Mouse (Mus musculus) hindbrain, embryonic 14.5 days (tissue): ENCODE measurements around the gene Ankrd28. TPM values are rescaled to one million over a fixed set of nuclear protein-coding genes. Genes with fewer than 3 reads are reported as not detected.

Source experiments
- ATAC-seq: fragments of 200-750 bp; cut with Nextera tagmentation; 2 replicates; pipeline ENCODE4 v1.8.0; 2017; ENCODE audit warnings: moderate number of reproducible peaks, mild to moderate bottlenecking, moderate TSS enrichment, moderate library complexity; ENCODE audit not compliant: low FRiP score
- DNase-seq: peaks from one replicate; pipeline ENCODE4 v3.0.0-alpha.2; 2015; ENCODE audit warnings: low spot score
- H3K27ac ChIP-seq: fragments of 300-500 bp; sonication (generic); 2 replicates; pipeline ENCODE4 v1.5.1; 2014; ENCODE audit warnings: mild to moderate bottlenecking, moderate library complexity
- H3K27me3 ChIP-seq: fragments of 300-500 bp; sonication (generic); 2 replicates; pipeline ENCODE4 v1.6.1; 2014; ENCODE audit warnings: mild to moderate bottlenecking, low read length, mixed read lengths; ENCODE audit not compliant: control insufficient read depth, insufficient read depth
- H3K36me3 ChIP-seq: fragments of 300-500 bp; sonication (generic); replicated peaks from 2 replicates; pipeline ENCODE4 v1.6.1; 2014; ENCODE audit not compliant: control insufficient read depth, insufficient read depth
- H3K4me1 ChIP-seq: fragments of 300-500 bp; sonication (generic); replicated peaks from 2 replicates; pipeline ENCODE4 v1.6.1; 2014; ENCODE audit warnings: antibody characterized with exemption, low read length, mixed read lengths; ENCODE audit not compliant: control insufficient read depth, insufficient read depth
- H3K4me2 ChIP-seq: fragments of 300-500 bp; sonication (generic); replicated peaks from 2 replicates; pipeline ENCODE4 v1.6.1; 2014; ENCODE audit warnings: mild to moderate bottlenecking, moderate library complexity
- H3K4me3 ChIP-seq: fragments of 300-500 bp; sonication (generic); replicated peaks from 2 replicates; pipeline ENCODE4 v1.5.1; 2014; ENCODE audit warnings: mild to moderate bottlenecking, low read length
- H3K9ac ChIP-seq: fragments of 300-500 bp; sonication (generic); 2 replicates; pipeline ENCODE4 v1.6.1; 2014
- H3K9me3 ChIP-seq: fragments of 300-500 bp; sonication (generic); 2 replicates; pipeline ENCODE4 v1.6.1; 2016; ENCODE audit warnings: low read length; ENCODE audit not compliant: control insufficient read depth
- WGBS: fragments of 180-500 bp; shearing (Covaris S2); extraction: QIAGEN DNeasy Blood & Tissue Kit; methylation state at CpG from one replicate; pipeline ENCODE4 v1.1.7; 2014; 5-methylcytosine and 5-hydroxymethylcytosine counted together
- polyA plus RNA-seq: library from polyadenylated mRNA; unstranded; fragments of >200 nt; fragmentation: Nextera tagmentation; extraction: Ambion mirVana; gene quantifications from 2 replicates; pipeline ENCODE4 v1.2.1, GENCODE M21; 2014

Gene Ankrd28
- polyA plus RNA-seq, 1 experiment from 2014 or later, result 15.3 TPM

GRCm38 (mm10) chr14:31800446-31800845 lies 30.0 kb downstream of the Ankrd28 start:
- Histone ChIP-seq H3K9me3 (no peaks in the 10 kb centered on the region), H3K27ac (no peak overlapping the region), H3K27me3 (no peaks in the 10 kb centered on the region), H3K4me3 (no peak overlapping the region), H3K9ac (no peak overlapping the region), H3K4me1 (no peaks in the 10 kb centered on the region), H3K36me3 (no peaks in the 10 kb centered on the region), H3K4me2 (no peak overlapping the region)
- ATAC-seq (no peak), DNase-seq (no peak)
- WGBS, result 90% methylated on average over 5 of the region's 5 CpGs

DNA sequence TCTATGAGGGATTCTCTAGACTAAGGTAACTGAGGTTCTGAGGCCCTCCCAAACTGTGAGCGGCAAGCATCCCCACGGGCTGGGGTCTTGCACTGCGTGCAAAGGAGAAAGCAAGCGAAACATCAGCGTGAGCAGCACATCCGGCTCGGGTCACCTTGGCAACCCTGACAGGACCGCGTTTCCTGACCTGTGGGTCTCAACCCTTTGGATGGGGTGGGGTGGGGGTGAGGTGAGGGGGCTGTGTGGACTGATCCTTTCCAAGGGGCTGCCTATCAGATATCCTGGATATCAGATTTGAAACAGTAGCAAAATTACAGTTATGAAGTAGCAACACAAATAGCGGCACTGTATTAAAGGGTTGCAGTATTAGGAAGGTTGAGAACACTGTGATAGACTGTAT lies 31.5 kb downstream of the Ankrd28 start:
- DNase-seq, result no peak
- Histone ChIP-seq H3K9ac (no peak overlapping the region), H3K4me2 (no peak overlapping the region), H3K9me3 (no peaks in the 10 kb centered on the region), H3K27ac (no peak overlapping the region), H3K36me3 (no peaks in the 10 kb centered on the region), H3K27me3 (no peaks in the 10 kb centered on the region), H3K4me3 (no peak overlapping the region), H3K4me1 (0 out of 2 replicates have a peak, but pooled peaks cover 4% of the 10 kb centered on the region)
- WGBS, result 56% methylated on average over 10 of the region's 10 CpGs
- ATAC-seq, result no peak

DNA sequence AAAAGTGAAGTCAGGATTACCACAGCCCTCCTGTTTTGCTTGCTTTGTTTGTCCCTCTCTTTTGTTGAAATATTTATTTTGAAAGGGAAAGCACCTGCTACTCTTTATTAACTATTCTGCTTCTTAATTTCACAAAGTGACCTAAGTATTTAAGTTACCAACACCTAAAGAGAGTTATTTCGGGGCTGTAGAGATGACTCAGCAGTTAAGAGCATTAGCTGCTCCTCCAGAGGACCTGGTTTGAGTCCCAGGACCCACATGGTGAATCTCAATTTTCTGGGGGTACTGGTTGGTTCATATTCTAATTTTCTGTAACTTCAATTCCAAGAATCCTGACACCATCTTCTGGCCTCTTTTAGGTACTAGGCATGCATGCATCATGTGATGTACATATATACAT lies 34.9 kb downstream of the Ankrd28 start:
- no peak overlapping the region for H3K27ac ChIP-seq
- H3K4me3 ChIP-seq, result no peak overlapping the region
- H3K4me2 ChIP-seq, result no peak overlapping the region
- H3K4me1 ChIP-seq, result 0 out of 2 replicates have a peak, but pooled peaks cover 4% of the 10 kb centered on the region
- DNase-seq (no peak), ATAC-seq (no peak)
- H3K36me3 ChIP-seq, result no peaks in the 10 kb centered on the region
- H3K27me3 ChIP-seq, result no peaks in the 10 kb centered on the region
- H3K9ac ChIP-seq, result 0 out of 2 replicates have a peak overlapping the region, but pooled peaks have one; percentile 11
- H3K9me3 ChIP-seq, result no peaks in the 10 kb centered on the region
- WGBS, result 65% methylated on average over 1 of the region's 1 CpGs

DNA sequence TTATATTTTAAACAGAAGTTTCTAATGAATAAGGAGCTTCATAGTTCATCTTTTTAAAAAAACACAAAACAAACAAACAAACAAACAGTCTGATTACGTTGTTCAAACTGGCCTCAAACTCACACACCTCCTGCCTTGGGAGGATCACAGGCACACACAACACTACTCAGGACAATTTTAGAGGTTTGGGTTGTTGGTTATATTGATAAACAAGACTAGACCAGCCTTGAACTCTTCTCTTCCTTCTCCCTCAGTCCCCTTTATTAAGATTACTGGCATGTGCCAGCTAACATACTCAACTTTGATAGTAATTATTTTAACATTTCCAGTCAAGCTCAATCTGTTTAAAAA lies 35.7 kb downstream of the Ankrd28 start:
- Histone ChIP-seq H3K36me3 (no peaks in the 10 kb centered on the region), H3K27me3 (no peaks in the 10 kb centered on the region), H3K4me1 (0 out of 2 replicates have a peak, but pooled peaks cover 4% of the 10 kb centered on the region), H3K9ac (no peak overlapping the region), H3K4me3 (no peak overlapping the region), H3K27ac (no peak overlapping the region), H3K9me3 (no peaks in the 10 kb centered on the region), H3K4me2 (no peak overlapping the region)
- ATAC-seq, result no peak
- no peak for DNase-seq
- 42% methylated on average over 1 of the region's 1 CpGs for WGBS

- Histone ChIP-seq H3K9me3 (no peaks in the 10 kb centered on the region), H3K4me3 (no peak overlapping the region), H3K4me2 (no peak overlapping the region), H3K4me1 (0 out of 2 replicates have a peak, but pooled peaks cover 4% of the 10 kb centered on the region), H3K9ac (no peak overlapping the region), H3K36me3 (no peaks in the 10 kb centered on the region), H3K27ac (no peak overlapping the region), H3K27me3 (no peaks in the 10 kb centered on the region)
- ATAC-seq (peak; percentile 79), DNase-seq (peak; percentile 76)
- 63% methylated on average over 4 of the region's 4 CpGs for WGBS
Measured at GRCm38 (mm10) chr14:31793979-31794775, 36.3 kb downstream of the Ankrd28 start.

GRCm38 (mm10) chr14:31790797-31791196 lies 39.7 kb downstream of the Ankrd28 start:
- H3K9ac ChIP-seq, result no peak overlapping the region
- H3K4me1 ChIP-seq, result 0 out of 2 replicates have a peak, but pooled peaks cover 4% of the 10 kb centered on the region
- 66% methylated on average over 1 of the region's 1 CpGs for WGBS
- ATAC-seq (no peak), DNase-seq (peak; percentile 75)
- no peak overlapping the region for H3K4me3 ChIP-seq
- no peak overlapping the region for H3K27ac ChIP-seq
- H3K27me3 ChIP-seq, result no peaks in the 10 kb centered on the region
- no peaks in the 10 kb centered on the region for H3K9me3 ChIP-seq
- no peaks in the 10 kb centered on the region for H3K36me3 ChIP-seq
- H3K4me2 ChIP-seq, result no peak overlapping the region

DNA sequence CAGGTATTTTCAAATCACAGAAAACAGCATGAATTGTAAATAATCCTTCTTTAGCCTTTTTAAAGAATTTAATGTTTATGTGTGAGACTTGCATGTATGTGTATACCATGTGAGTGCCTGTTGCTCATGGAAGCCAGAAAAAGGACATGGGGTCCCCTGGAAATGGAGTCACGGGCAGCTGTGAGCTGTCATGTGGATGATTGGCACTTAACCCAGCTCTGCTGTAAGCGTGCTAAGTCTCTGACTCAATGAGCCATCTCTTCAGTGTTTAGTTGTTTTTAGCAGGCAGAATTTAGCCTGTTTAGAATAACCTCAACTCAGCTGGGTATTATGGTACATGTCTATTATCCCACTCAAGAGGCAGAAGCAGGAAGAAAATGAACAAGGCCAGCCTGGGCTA lies 43.5 kb downstream of the Ankrd28 start:
- Histone ChIP-seq H3K9ac (no peak overlapping the region), H3K27me3 (no peaks in the 10 kb centered on the region), H3K4me3 (no peak overlapping the region), H3K4me1 (peaks cover 5% of the 10 kb centered on the region), H3K36me3 (no peaks in the 10 kb centered on the region), H3K4me2 (no peak overlapping the region), H3K9me3 (no peaks in the 10 kb centered on the region), H3K27ac (no peak overlapping the region)
- ATAC-seq (no peak), DNase-seq (no peak)
- 55% methylated on average over 2 of the region's 2 CpGs for WGBS

DNA sequence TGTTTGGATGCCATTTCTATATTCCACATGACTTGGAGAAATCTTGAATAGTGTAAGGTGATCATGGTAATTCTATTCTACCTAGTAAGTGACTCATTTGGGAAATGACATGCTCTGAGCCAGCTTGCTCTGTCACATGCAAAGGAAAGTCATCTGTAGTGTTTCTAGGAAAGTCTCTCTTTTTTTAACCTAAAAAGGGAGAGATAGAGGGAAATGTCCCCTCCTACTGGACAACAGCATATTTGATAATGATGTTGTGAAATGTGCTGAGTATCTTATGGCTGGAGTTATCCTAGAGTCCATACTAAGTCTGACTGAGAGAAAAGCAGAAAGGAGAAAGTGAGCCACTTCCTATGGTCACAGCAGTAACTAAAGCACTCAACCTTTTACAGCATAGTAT lies 44.8 kb downstream of the Ankrd28 start:
- H3K9ac ChIP-seq, result no peak overlapping the region

DNA sequence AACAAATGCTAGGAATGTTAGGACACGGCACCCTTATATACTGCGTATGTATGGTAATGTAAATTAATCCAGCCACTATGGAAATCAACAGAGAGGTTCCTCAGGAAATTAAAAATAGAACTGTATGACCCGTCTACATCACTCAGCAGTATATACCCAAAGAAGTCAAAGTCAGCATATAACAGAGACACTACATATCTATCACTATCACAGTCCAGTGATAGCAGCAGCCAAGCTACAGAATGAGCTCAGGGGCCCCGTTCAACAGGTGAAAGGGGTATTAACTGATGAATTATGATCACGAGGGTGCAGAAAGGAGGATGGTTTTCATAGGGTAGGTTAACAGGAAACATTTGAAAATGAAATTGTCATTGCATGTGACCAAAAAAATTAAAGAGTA lies 45.5 kb downstream of the Ankrd28 start:
- no peaks in the 10 kb centered on the region for H3K27me3 ChIP-seq
- no peak for ATAC-seq
- no peaks in the 10 kb centered on the region for H3K9me3 ChIP-seq
- no peak for DNase-seq
- no peak overlapping the region for H3K4me3 ChIP-seq
- H3K27ac ChIP-seq, result no peak overlapping the region
- H3K36me3 ChIP-seq, result no peaks in the 10 kb centered on the region
- H3K4me2 ChIP-seq, result no peak overlapping the region
- H3K9ac ChIP-seq, result no peak overlapping the region
- H3K4me1 ChIP-seq, result peaks cover 21% of the 10 kb centered on the region
- WGBS, result 96% methylated on average over 5 of the region's 5 CpGs

More for the DNA sequence above, 44.8 kb downstream of the Ankrd28 start:
- H3K27ac ChIP-seq, result no peak overlapping the region
- H3K27me3 ChIP-seq, result no peaks in the 10 kb centered on the region
- no peak overlapping the region for H3K4me2 ChIP-seq
- H3K4me1 ChIP-seq, result peaks cover 16% of the 10 kb centered on the region
- H3K9me3 ChIP-seq, result no peaks in the 10 kb centered on the region
- H3K36me3 ChIP-seq, result no peaks in the 10 kb centered on the region
- no peak for ATAC-seq
- H3K4me3 ChIP-seq, result no peak overlapping the region
- DNase-seq, result no peak
